Mouse (Mus musculus): ENCODE data around the gene Kat5. TPM values are rescaled to one million over a fixed set of nuclear protein-coding genes. Genes with fewer than 3 reads are reported as not detected.
A peak's percentile ranks its signal among the peaks of the same experiment; 100 is the strongest.

The Kat5 gene
- polyA plus RNA-seq, 1 experiment = 40.4 TPM

DNA sequence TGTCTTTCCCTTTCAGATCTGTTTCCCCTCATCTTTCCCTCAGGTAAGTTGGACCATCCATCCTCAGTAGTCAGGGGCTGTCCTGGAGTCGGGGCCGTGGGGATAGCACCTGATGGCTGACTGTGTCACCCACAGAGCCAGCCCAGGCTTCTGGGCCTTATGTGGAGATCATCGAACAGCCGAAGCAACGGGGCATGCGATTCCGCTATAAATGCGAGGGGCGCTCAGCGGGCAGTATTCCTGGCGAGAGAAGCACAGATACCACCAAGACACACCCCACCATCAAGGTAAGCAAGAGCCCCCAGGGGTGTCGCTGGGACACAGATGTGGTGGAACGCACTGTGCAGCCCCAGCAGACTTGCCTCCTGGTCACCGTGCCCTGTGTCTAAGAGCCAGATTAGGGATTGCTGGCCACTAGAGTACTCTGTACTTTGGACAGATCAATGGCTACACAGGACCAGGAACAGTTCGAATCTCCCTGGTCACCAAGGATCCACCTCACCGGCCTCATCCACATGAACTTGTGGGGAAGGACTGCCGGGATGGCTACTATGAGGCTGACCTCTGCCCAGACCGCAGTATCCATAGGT lies 28.5 kb upstream of the Kat5 start:
- Histone ChIP-seq H3K4me1 (ENCODE audit: control insufficient read depth, insufficient read depth, insufficient read length, low read length) (peaks cover 11% of the 10 kb centered on the region), H3K27ac (ENCODE audit: insufficient read depth, low read depth, low read length) (no peak overlapping the region), H3K36me3 (ENCODE audit: control insufficient read depth, insufficient read depth, low read length) (peaks cover 43% of the 10 kb centered on the region), H3K27me3 (ENCODE audit: control insufficient read depth, insufficient read depth, low read length) (no peaks in the 10 kb centered on the region), H3K4me3 (ENCODE audit: low read depth, low read length) (peak overlapping the region; percentile 87)
- TF ChIP-seq POLR2A (IDR thresholded peaks at IDR 0.05; ENCODE audit: low read depth, low read length) (no peak; the same call in 1 of the 2 replicates), CTCF (IDR thresholded peaks at IDR 0.05; ENCODE audit: extremely low read depth, insufficient read length, insufficient replicate concordance, low read depth, low read length) (no peak)
- WGBS = 81% methylated on average over 18 of the region's 18 CpGs

DNA sequence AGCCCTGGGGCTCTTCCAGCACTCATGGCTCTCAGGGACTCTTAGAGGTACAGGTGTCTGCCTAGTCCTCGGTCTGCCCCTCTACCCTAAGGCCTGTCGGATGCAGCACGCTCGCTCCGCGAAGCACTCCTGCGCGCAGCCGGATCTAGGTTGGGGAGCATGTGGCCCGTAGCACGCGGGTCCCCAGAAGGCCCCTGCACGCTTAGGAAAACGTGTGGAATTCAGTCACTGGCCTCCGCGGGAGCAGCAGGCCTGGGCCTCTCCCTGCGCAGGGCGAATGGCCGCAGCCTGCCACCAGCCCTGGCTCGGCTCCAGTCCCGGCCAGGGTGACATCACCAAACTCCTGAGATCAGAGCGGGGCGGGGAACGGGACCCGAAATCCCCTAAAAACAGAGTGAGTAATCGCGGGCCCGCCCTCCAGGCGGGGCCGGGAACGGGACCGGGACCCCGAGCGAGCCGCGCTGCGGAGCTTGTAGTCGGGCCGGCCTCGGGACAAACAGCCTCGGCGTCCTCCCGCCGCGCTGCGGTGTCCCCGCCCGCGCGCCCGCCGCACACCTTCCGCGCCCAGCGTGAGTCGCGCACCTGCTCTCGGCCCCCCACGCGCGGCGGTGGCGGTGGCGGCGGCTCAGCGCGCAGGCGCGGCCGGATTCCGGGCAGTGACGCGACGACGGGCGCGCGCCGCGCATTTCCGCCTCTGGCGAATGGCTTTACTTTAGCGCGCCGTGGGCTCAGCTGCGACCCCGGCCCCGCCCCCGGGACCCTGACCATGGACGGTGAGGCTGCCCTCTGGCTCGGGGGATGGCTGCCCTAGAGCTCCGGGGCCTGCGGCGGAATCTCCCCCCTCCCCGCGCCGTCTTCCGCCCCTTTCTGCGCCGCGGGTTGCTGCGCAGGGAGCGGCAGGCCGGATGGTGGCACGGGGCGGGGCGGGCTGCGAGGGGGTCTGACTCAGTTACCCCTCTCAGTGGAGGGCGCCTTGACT lies 27.3 kb upstream of the Kat5 start, which contains the start of gene Rela:
TSS of gene Rela (plus strand) at position 415 of the 979 bp plus-strand sequence.
- Histone ChIP-seq H3K27ac (ENCODE audit: insufficient read depth, low read depth, low read length) (peak within 1 kb of the TSS; percentile 94), H3K36me3 (ENCODE audit: control insufficient read depth, insufficient read depth, low read length) (peaks cover 33% of the 10 kb centered on the region), H3K27me3 (ENCODE audit: control insufficient read depth, insufficient read depth, low read length) (no peaks in the 10 kb centered on the region), H3K4me3 (ENCODE audit: low read depth, low read length) (peak within 1 kb of the TSS; percentile 87), H3K4me1 (ENCODE audit: control insufficient read depth, insufficient read depth, insufficient read length, low read length) (peaks cover 11% of the 10 kb centered on the region)
- WGBS = under 1% methylated on average over 109 of the region's 109 CpGs
- TF ChIP-seq POLR2A (IDR thresholded peaks at IDR 0.05; ENCODE audit: low read depth, low read length) = peak; percentile 62
- no peak for TF ChIP-seq CTCF (IDR thresholded peaks at IDR 0.05; ENCODE audit: extremely low read depth, insufficient read length, insufficient replicate concordance, low read depth, low read length)

DNA sequence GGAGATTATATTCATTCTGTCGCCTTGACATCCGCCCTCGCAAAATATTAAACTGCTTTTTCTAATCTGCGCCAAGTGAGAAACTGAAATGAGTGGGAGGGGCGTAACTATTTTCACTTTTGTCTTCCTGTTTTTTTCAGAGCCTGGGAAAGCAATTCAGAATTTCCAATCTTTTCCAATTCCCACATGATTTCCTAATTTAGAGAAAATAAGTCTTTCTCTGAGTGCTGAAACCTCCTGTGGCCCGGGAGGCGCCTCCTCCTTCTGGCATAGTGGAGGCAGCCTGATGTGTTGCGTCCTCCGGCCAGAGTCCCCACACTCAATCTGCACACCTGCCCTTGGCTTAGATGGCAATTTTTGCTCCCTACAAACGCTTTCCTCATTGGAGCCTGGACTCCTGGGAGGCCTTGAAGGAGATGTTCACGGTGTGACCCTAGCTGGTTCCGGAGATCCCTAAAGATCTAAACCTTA lies 26.6 kb upstream of the Kat5 start:
- Histone ChIP-seq H3K27ac (ENCODE audit: insufficient read depth, low read depth, low read length) (peak overlapping the region; percentile 94), H3K36me3 (ENCODE audit: control insufficient read depth, insufficient read depth, low read length) (peaks cover 26% of the 10 kb centered on the region)
- WGBS = 5% methylated on average over 12 of the region's 12 CpGs

DNA sequence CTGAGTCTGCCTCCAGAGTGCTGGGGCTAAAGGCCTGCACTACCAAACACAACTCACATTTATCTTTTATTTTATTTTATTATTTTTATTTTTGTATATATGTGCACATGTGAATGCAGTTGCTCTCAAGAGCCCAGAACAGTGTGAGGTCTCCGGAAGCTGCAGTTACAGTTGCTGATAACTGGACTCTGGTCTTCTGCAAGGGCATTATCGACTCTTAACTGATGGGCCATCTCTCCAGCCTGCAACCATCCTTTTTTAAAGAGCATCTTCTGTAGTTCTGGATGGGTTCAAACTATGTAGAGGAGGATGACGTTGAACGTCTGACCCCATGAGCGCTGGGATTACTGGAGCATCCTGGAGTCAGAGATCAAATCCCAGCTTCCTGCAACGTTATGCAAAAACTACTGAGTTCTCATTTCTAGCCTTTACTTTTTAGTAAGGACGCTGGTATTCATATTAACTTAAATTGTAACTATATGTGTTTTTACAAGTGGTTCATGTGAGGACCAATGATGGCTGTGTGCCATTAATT lies 26.1 kb upstream of the Kat5 start:
- Histone ChIP-seq H3K4me3 (ENCODE audit: low read depth, low read length) (no peak overlapping the region), H3K27ac (ENCODE audit: insufficient read depth, low read depth, low read length) (peak overlapping the region; percentile 94; the same call in 1 of the 2 replicates)
- TF ChIP-seq CTCF (IDR thresholded peaks at IDR 0.05; ENCODE audit: extremely low read depth, insufficient read length, insufficient replicate concordance, low read depth, low read length) = no peak
- TF ChIP-seq POLR2A (IDR thresholded peaks at IDR 0.05; ENCODE audit: low read depth, low read length) = no peak

More for the DNA sequence above, 26.6 kb upstream of the Kat5 start:
- H3K4me1 ChIP-seq (ENCODE audit: control insufficient read depth, insufficient read depth, insufficient read length, low read length) = peaks cover 11% of the 10 kb centered on the region
- H3K4me3 ChIP-seq (ENCODE audit: low read depth, low read length) = peak overlapping the region; percentile 87
- no peak for TF ChIP-seq POLR2A (IDR thresholded peaks at IDR 0.05; ENCODE audit: low read depth, low read length)
- no peak; the same call in 1 of the 2 replicates for TF ChIP-seq CTCF (IDR thresholded peaks at IDR 0.05; ENCODE audit: extremely low read depth, insufficient read length, insufficient replicate concordance, low read depth, low read length)
- no peaks in the 10 kb centered on the region for H3K27me3 ChIP-seq (ENCODE audit: control insufficient read depth, insufficient read depth, low read length)

DNA sequence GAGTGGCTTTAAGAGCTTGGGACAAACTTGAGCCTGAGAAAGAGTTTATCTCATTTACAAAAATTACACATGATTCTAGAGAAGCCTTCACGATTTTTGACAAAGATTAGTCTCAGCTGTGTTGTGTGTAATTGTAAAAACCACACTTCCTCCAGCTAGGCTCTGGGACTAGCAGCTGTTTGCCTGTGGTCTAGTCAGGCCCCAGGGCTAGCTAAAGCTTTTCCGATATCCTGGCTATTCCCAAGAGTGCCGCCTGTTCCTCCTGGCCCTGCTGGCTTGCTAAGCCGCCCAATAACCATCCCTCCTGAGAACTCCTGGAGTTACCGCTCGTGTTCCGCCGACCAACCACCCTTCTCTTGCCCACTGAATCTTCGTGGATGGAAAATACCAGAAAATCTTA lies 22.1 kb upstream of the Kat5 start:
- peaks cover 4% of the 10 kb centered on the region; the same call in 1 of the 2 replicates for H3K4me1 ChIP-seq (ENCODE audit: control insufficient read depth, insufficient read depth, insufficient read length, low read length)
- TF ChIP-seq CTCF (IDR thresholded peaks at IDR 0.05; ENCODE audit: extremely low read depth, insufficient read length, insufficient replicate concordance, low read depth, low read length) = no peak
- no peak for TF ChIP-seq POLR2A (IDR thresholded peaks at IDR 0.05; ENCODE audit: low read depth, low read length)

More for the DNA sequence above, 26.1 kb upstream of the Kat5 start:
- 21% methylated on average over 7 of the region's 7 CpGs for WGBS
- Histone ChIP-seq H3K27me3 (ENCODE audit: control insufficient read depth, insufficient read depth, low read length) (no peaks in the 10 kb centered on the region), H3K4me1 (ENCODE audit: control insufficient read depth, insufficient read depth, insufficient read length, low read length) (peaks cover 11% of the 10 kb centered on the region), H3K36me3 (ENCODE audit: control insufficient read depth, insufficient read depth, low read length) (peaks cover 21% of the 10 kb centered on the region)

DNA sequence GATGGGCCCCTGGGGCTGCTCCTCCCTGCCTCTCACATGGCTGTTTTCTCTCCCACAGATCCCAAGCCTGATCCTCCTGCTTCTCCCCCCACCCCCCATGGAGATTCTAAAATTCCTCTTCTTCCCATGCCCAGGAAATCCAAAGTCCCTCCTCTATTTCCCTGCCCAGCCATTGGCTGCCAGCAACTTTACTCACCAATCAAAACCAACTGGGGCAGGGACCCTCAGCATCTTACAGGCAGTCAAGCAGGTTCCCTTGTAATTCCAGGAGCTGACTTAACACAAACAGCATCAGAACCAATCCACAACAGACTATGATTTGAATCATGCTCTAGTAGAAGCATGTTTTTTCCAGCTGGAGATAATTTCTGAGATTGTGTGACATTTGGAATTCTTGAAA lies 19.9 kb upstream of the Kat5 start:
- H3K36me3 ChIP-seq (ENCODE audit: control insufficient read depth, insufficient read depth, low read length) = no peaks in the 10 kb centered on the region
- H3K4me3 ChIP-seq (ENCODE audit: low read depth, low read length) = no peak overlapping the region
- no peak overlapping the region for H3K27ac ChIP-seq (ENCODE audit: insufficient read depth, low read depth, low read length)
- no peak for TF ChIP-seq POLR2A (IDR thresholded peaks at IDR 0.05; ENCODE audit: low read depth, low read length)
- TF ChIP-seq CTCF (IDR thresholded peaks at IDR 0.05; ENCODE audit: extremely low read depth, insufficient read length, insufficient replicate concordance, low read depth, low read length) = no peak
- no peaks in the 10 kb centered on the region for H3K27me3 ChIP-seq (ENCODE audit: control insufficient read depth, insufficient read depth, low read length)
- no peaks in the 10 kb centered on the region for H3K4me1 ChIP-seq (ENCODE audit: control insufficient read depth, insufficient read depth, insufficient read length, low read length)

More for the DNA sequence above, 22.1 kb upstream of the Kat5 start:
- no peak overlapping the region for H3K4me3 ChIP-seq (ENCODE audit: low read depth, low read length)
- H3K27me3 ChIP-seq (ENCODE audit: control insufficient read depth, insufficient read depth, low read length) = no peaks in the 10 kb centered on the region
- 86% methylated on average over 9 of the region's 9 CpGs for WGBS
- no peak overlapping the region for H3K27ac ChIP-seq (ENCODE audit: insufficient read depth, low read depth, low read length)
- H3K36me3 ChIP-seq (ENCODE audit: control insufficient read depth, insufficient read depth, low read length) = no peaks in the 10 kb centered on the region

Measured in small intestine, adult 2 months (tissue).